Mouse (Mus musculus): ENCODE results near the gene Aif1.

The Aif1 gene

GRCm38 (mm10) chr17:35165451-35166155, 10.3 kb downstream of the Aif1 start:
- peak in 1 of 2 experiments; percentile 28 for DNase-seq

DNA sequence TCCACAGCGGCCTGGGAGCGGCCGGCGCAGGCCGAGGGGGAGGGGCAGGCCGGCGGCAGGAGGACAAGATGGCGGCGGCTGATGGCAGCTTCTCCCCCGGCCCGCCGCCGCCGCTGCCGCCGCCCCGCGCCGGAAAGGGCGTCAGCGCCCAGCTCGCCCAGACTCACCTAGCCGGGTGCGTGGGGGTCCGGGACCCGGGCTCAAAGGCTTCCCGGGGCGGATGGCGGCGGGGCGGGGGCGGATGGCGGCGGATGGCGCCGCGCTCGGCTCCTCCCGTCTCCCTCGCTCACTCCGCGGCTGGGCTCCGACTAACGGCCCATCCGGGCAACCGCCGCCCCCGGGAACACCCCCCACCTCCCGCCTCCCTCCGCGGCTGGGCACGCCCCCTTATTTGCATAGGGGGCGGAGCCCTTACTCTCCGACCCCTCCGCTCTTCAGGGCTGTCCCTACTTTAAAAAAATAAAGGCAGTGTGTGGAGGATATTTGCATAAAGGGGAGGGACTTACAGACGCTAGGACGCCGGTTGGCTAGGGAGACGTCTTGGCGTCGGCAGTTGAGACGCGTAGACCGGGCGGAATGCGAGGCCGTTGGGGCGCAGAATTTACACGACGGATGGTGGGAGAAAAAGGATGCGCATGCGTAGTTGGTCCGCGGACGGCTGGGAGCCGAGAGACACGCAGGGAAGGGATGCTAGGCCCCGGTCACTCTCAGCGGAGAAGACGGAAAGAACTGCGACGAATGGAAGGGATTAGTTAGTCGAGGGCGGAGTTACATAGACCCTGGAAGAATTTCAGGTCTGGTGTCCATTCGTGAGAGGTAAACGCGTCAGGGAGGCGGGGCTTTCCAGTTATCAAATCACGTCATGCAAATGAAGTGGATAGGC, 11.1 kb downstream of the Aif1 start, which contains the start of gene Prrc2a:
Prrc2a (minus strand) TSS at position 330 of the 883 bp plus-strand sequence.
- peak; percentile 97 to 99 for DNase-seq

DNA sequence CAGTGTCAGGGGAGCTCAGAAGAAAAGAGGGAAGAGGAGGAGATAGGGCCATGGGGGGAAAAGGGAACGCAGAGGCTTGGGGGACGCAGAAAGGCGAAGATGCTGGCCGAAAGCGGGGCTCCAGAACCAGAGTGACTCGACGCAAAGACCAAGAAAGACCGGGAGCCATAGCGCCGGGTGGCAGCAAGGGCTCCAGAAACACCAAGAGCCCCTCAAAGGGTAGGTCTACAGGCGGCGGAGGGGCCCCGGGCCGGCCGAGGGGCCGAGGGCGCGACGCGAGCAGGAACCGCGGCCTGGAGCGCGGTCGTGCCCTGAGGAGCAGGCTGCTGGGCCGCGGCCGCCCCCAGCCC, 11.7 kb downstream of the Aif1 start:
- no peak for DNase-seq

DNA sequence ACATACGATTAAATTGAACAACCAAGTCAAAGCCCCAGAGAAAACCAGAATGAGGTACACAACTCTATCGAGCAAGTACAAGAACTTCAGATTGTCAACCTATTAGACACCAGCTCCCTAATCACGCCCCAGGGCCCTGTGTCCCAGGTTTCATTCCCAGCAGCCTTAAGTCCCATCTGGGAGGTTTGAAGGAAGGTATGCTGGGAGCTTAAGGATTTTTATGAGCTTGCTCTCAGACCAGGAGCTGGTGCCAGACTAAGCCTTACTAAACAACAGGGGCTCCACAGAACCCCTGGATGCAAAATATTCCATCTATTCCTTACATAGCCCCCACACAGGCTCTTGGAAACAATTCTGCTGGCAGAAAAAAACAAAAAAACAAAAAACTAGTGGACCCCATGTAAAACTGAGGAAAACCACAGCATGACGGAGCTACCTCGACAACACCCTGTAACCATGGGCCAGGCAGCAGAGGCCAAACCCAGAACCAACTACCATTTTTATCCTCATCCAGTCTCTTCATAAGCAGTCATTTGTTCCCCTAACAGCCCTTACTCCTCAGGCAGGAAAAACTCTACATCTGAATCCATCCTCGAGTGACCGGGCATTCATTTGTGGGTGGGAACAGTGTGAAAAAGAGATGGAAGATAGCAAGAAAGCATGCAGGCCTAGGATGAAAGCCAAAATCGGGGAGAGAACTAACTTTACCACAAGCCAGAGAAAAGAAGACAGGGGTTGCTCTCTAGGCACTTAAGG, 12.4 kb downstream of the Aif1 start:
- peak in 1 of 2 experiments; percentile 28 for DNase-seq

- peak; percentile 51 to 57 for DNase-seq
Measured at GRCm38 (mm10) chr17:35162730-35163129, 13.1 kb downstream of the Aif1 start.

DNA sequence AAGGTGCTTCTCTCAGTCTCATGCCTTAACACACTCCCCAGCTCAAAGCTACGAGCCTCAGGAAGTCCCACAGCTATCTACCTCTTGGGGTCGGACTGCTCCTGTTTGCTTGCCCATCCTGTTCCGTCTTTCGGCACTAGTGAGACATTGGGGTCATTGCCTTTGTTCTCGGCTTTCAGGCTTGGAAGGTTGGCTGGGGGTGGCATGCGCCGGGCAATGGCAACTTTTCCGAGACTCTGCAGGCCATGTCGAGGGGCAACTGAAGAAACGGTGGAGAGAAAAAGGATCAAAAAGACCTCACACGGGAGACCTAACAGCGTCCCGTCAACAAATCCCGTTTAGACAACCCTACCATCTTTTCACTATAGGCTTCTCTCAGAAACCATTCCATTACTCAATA, 13.7 kb downstream of the Aif1 start:
- no peak for DNase-seq

GRCm38 (mm10) chr17:35161421-35161820, 14.4 kb downstream of the Aif1 start:
- no peak for DNase-seq

GRCm38 (mm10) chr17:35159638-35160037, 16.2 kb downstream of the Aif1 start:
- no peak for DNase-seq

- DNase-seq = no peak
Measured at GRCm38 (mm10) chr17:35158850-35159593, 16.8 kb downstream of the Aif1 start.

GRCm38 (mm10) chr17:35157661-35158175, 18.1 kb downstream of the Aif1 start:
- no peak for DNase-seq

- no peak for DNase-seq
Measured at GRCm38 (mm10) chr17:35157254-35157653, 18.6 kb downstream of the Aif1 start.

DNA sequence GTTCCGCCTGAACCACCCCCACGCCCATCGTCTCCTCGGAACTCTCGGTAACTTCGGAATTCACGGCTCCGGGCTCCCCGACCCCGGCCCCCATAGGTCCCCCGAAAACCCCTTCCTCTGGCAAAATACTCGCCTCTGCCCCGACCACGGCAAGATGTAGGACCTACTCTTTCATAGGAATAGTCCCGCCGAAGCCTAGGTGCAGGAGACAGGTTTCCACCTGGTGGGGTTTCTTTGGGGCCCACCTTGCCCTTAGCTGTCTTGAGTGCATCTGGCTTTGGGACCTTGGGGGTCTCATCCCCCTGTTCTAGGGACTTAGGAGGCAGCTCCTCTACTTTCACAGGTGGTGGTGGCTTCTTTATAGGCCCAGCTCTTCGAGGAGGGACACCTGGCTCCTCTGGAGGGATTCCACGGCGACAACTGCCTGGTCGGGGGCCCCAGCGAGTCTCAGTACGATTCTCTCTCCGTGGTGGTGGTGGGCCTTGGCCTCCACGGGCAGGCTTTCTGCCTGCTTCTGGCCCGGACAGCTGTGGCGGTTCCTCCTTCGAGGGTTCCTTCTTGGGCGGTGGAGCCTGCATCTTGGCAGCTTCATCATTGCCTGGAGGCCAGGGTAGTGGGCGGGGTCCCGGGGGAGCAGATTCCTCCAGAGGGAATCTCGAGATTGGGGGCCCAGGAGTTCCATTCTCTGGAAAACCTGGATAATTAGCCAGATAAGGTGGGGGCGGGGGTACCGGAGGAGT, 19.2 kb downstream of the Aif1 start:
- no peak for DNase-seq

- no peak for DNase-seq
Measured at GRCm38 (mm10) chr17:35155451-35155850, 20.4 kb downstream of the Aif1 start.

DNA sequence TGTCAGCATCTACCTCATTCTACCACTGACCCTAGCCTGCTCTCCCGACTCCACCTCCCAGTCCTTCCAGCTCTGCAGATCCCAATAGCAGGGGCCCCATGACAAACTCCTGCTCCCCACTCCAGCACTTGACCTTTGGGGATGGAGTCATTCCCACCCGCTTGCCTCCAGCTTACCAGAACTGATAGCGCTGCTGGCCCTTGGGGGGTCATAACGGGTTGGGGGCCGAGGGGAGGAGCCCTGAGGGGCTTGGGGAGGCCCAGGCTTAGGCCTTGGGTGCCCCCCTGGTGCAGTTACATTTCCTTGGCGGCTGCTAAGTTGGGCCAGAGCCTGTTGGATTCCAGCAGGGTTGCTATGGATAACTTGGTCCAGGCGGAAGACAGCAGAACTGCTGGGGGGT, 21.3 kb downstream of the Aif1 start:
- no peak for DNase-seq

- DNase-seq = no peak
Measured at GRCm38 (mm10) chr17:35153931-35154330, 21.9 kb downstream of the Aif1 start.

DNA sequence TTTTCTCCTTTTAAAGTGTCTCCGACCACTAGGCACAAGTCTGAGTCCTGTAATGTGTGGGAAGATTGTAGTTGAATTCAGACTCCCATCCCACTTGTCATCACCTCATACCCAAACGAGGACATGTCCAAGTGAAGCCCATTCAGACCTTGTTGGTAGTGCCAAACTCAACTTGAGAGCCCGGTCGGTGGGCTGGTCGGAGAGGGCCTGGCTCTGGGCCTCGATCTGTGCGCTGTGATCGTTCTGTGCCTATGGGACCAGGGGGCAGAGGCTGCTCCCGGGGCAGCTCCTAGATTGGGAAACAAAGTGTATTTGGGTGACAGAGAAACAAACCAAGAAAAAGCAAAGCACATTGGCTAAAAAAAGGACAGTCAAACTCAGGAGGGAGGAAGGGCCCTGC, 22.8 kb downstream of the Aif1 start:
- DNase-seq = no peak

GRCm38 (mm10) chr17:35152121-35152520, 23.7 kb downstream of the Aif1 start:
- DNase-seq = no peak

DNA sequence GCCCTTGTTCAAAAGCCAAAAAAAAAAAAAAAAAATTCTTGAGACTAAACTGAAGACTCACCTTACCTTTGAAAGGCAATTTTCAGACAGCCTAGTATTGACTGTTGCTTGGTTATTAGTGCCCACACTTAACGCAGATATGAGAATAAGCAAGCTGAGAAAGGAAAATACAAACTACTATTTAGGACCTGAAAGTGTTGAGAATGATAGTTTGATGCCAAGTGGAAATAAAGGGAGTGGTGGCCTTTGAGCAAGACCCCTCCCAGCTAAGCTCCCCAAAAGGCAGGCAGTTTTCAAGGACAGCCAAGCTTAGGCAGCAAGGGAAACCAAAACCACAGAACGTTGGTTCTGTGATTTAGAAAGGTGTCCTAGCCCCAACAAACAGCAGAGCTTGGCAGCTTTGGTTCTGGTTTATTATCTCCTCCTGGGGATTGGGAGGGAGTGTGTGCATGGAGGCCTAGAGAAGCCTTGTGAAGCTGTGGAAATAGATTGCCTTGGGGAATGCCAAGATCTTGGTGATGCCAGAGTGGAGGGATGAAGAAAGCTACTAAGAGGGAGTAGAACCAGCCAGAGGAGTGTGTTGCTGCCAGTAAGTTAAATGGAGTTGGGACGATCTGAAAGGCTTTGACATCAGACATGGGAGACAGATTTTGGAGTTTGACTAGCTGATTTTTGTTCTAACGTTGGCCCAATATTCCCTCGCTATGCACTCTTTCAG, 27.8 kb downstream of the Aif1 start:
- no peak for DNase-seq

DNA sequence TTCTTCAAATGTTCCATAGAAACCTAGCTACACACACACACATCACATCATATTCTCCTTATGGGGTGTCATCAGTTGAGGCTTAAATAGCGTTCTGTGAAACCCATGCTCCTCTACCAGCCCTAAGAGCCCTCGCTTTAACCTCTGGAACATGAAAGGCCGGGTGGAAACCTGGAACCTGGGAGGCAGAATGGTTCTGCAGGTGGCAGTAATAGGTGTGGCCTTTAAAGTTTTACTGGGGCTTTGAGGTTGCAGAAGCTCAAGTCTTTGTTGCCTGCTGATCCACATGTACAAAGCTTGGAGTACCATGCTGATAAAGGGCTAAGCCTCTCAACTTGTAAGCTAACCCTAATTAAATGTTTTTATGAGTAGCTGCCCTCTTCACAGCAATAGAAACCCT, 28.5 kb downstream of the Aif1 start:
- no peak for DNase-seq

DNA sequence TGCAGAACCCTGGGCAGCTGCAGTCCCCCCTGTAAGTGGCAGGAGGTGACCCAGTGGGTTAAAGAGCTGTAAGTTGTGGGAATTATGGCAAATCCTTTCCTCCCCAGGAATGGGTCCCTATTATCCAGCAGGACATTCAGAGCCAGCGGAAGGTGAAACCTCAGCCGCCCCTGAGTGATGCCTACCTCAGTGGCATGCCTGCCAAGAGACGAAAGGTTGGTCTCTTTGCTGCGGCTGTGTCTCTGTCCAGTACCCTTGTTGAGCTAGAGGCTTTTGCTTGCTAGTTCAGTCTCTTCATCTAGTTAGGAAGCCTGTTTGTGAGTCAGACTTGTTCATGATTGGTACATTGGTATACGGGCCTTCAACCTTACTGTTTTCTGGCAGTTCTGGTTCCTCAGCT, 29.7 kb downstream of the Aif1 start:
- no peak for DNase-seq

DNA sequence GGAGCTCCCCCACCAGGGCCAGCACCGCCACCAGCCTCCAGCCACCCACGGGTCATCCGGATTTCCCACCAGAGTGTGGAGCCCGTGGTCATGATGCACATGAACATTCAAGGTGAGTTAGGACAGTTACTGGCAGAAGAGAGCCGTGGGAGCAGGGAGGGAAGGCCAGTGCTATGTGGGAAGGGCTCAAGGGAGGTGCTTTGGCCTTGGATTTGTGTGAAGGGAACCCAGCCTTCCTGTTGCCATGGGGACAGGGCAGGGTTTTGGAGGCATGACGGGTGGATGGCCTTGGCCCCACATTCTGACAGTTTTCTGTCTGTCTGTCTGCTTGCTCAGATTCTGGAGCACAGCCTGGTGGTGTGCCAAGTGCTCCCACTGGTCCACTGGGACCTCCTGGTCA, 33.9 kb downstream of the Aif1 start:
- DNase-seq = no peak

All from kidney, adult 8-10 months (tissue).